Mouse (Mus musculus) myocyte (in vitro differentiated cells): Measurements from ENCODE around the gene Scp2. TPM values are rescaled to one million over a fixed set of nuclear protein-coding genes. Genes with fewer than 3 reads are reported as not detected.

Source experiments
- H3K27me3 ChIP-seq: one replicate; pipeline ENCODE4 v1.6.1; 2011; ENCODE audit not compliant: control insufficient read depth, insufficient read depth, insufficient read length
- H3K36me3 ChIP-seq: one replicate; pipeline ENCODE4 v1.6.1; 2011; ENCODE audit not compliant: control insufficient read depth, insufficient read depth
- H3K4me2 ChIP-seq: one replicate; pipeline ENCODE4 v1.6.1; 2011; ENCODE audit warnings: low read depth, control low read depth
- H3K4me3 ChIP-seq: one replicate; pipeline ENCODE4 v1.5.1; 2011; ENCODE audit warnings: mild to moderate bottlenecking, control low read depth, moderate library complexity
- H3K79me2 ChIP-seq: one replicate; pipeline ENCODE4 v1.6.1; 2011; ENCODE audit not compliant: control insufficient read depth, insufficient read depth
- H3ac ChIP-seq: one replicate; pipeline ENCODE4 v1.6.1; 2011; ENCODE audit not compliant: control insufficient read depth, insufficient read length
- CEBPB ChIP-seq: IDR thresholded peaks from 2 replicates; pipeline ENCODE4 v1.6.1; 2011; ENCODE audit warnings: mild to moderate bottlenecking, moderate library complexity; ENCODE audit not compliant: poor library complexity, insufficient read depth, severe bottlenecking
- E2F4 ChIP-seq: IDR thresholded peaks from one replicate; pipeline ENCODE4 v1.6.1; 2011; ENCODE audit warnings: mild to moderate bottlenecking, control low read depth, moderate library complexity; ENCODE audit not compliant: insufficient read depth
- MAX ChIP-seq: IDR thresholded peaks from one replicate; pipeline ENCODE4 v1.6.1; 2011; ENCODE audit warnings: low read depth, mild to moderate bottlenecking, control low read depth
- MYOD1 ChIP-seq, 3 experiments: IDR thresholded peaks; one replicate each; pipeline ENCODE4 v1.6.1; 2011; ENCODE audit warnings: control low read depth in 2 of 3, low read depth in 2 of 3, mild to moderate bottlenecking in 2 of 3, moderate library complexity in 1 of 3; ENCODE audit not compliant: insufficient read length in 2 of 3, control insufficient read depth in 1 of 3
- MYOG ChIP-seq, 3 experiments: IDR thresholded peaks; one replicate each; pipeline ENCODE4 v1.6.1; 2011; ENCODE audit warnings: control low read depth in 2 of 3, low read depth in 2 of 3, mild to moderate bottlenecking in 2 of 3; ENCODE audit not compliant: insufficient read length in 2 of 3, control insufficient read depth in 1 of 3, insufficient read depth in 1 of 3
- POLR2A ChIP-seq: IDR thresholded peaks from one replicate; pipeline ENCODE4 v1.6.1; 2011; ENCODE audit warnings: low read depth, mild to moderate bottlenecking, control low read depth, moderate library complexity; ENCODE audit not compliant: insufficient read length
- POLR2AphosphoS2 ChIP-seq: IDR thresholded peaks from one replicate; pipeline ENCODE4 v1.6.1; 2011; ENCODE audit warnings: low read depth, control low read depth; ENCODE audit not compliant: insufficient read length
- REST ChIP-seq: IDR thresholded peaks from one replicate; pipeline ENCODE4 v1.6.1; 2011; ENCODE audit warnings: mild to moderate bottlenecking, control low read depth, moderate library complexity; ENCODE audit not compliant: insufficient read depth, insufficient read length
- SRF ChIP-seq: IDR thresholded peaks from one replicate; pipeline ENCODE4 v1.6.1; 2011; ENCODE audit warnings: low read depth; ENCODE audit not compliant: control insufficient read depth, insufficient read length
- TCF12 ChIP-seq: IDR thresholded peaks from one replicate; pipeline ENCODE4 v1.6.1; 2011; ENCODE audit warnings: mild to moderate bottlenecking, control low read depth; ENCODE audit not compliant: poor library complexity, insufficient read depth, severe bottlenecking
- TCF3 ChIP-seq: IDR thresholded peaks from one replicate; pipeline ENCODE4 v1.6.1; 2011; ENCODE audit warnings: low read depth, control low read depth; ENCODE audit not compliant: insufficient read length
- USF1 ChIP-seq: IDR thresholded peaks from one replicate; pipeline ENCODE4 v1.6.1; 2011; ENCODE audit warnings: low read depth, mild to moderate bottlenecking, control low read depth, moderate library complexity
- polyA plus RNA-seq: library from polyadenylated mRNA; unstranded; fragments of >200 nt; fragmentation: generic; extraction: Trizol; gene quantifications from one replicate; pipeline ENCODE4 v1.2.1, GENCODE M21; 2012; ENCODE audit warnings: missing spikeins

Scp2 gene
- polyA plus RNA-seq, 1 experiment, result 79.8 TPM

- Histone ChIP-seq H3K36me3 (peaks cover 4% of the 10 kb centered on the region), H3ac (no peak overlapping the region), H3K27me3 (no peaks in the 10 kb centered on the region), H3K4me3 (no peak overlapping the region), H3K4me2 (no peak overlapping the region), H3K79me2 (peaks cover 6% of the 10 kb centered on the region)
- TF ChIP-seq TCF12, result no peak
- TF ChIP-seq POLR2A, result no peak
- no peak for TF ChIP-seq SRF
- no peak for TF ChIP-seq MAX
- no peak for TF ChIP-seq TCF3
- no peak for TF ChIP-seq USF1
- no peak for TF ChIP-seq CEBPB
- TF ChIP-seq REST, result no peak
- no peak for TF ChIP-seq E2F4
- TF ChIP-seq MYOG (IDR thresholded peaks at IDR 0.05; ENCODE audit: control insufficient read depth in 1 of 3, insufficient read depth in 1 of 3, insufficient read length in 2 of 3, low read depth in 2 of 3), result no peak
- TF ChIP-seq POLR2AphosphoS2, result no peak
- TF ChIP-seq MYOD1 (IDR thresholded peaks at IDR 0.05; ENCODE audit: control insufficient read depth in 1 of 3, insufficient read length in 2 of 3, low read depth in 2 of 3), result no peak
These were observed 79.5 kb downstream of the Scp2 start for GRCm38 (mm10) chr4:108065176-108065844.

- no peak overlapping the region for H3K4me2 ChIP-seq
- no peaks in the 10 kb centered on the region for H3K79me2 ChIP-seq
- TF ChIP-seq REST, result no peak
- no peak for TF ChIP-seq E2F4
- TF ChIP-seq CEBPB, result no peak
- TF ChIP-seq TCF3, result no peak
- TF ChIP-seq MYOG (IDR thresholded peaks at IDR 0.05; ENCODE audit: control insufficient read depth in 1 of 3, insufficient read depth in 1 of 3, insufficient read length in 2 of 3, low read depth in 2 of 3), result no peak
- no peak for TF ChIP-seq POLR2AphosphoS2
- no peak for TF ChIP-seq SRF
- TF ChIP-seq TCF12, result no peak
- no peak for TF ChIP-seq USF1
- TF ChIP-seq POLR2A, result no peak
- H3K27me3 ChIP-seq, result no peaks in the 10 kb centered on the region
- no peak overlapping the region for H3K4me3 ChIP-seq
- no peak overlapping the region for H3ac ChIP-seq
- H3K36me3 ChIP-seq, result peaks cover 8% of the 10 kb centered on the region
These were observed 81.2 kb downstream of the Scp2 start for GRCm38 (mm10) chr4:108063616-108064015.

GRCm38 (mm10) chr4:108062524-108062923 lies 82.3 kb downstream of the Scp2 start:
- TF ChIP-seq USF1 (no peak), SRF (no peak), REST (no peak), MYOD1 (IDR thresholded peaks at IDR 0.05; ENCODE audit: control insufficient read depth in 1 of 3, insufficient read length in 2 of 3, low read depth in 2 of 3) (no peak), MAX (no peak), E2F4 (no peak), POLR2A (no peak), POLR2AphosphoS2 (no peak), TCF3 (no peak), TCF12 (no peak), MYOG (IDR thresholded peaks at IDR 0.05; ENCODE audit: control insufficient read depth in 1 of 3, insufficient read depth in 1 of 3, insufficient read length in 2 of 3, low read depth in 2 of 3) (no peak), CEBPB (no peak)
- no peaks in the 10 kb centered on the region for H3K79me2 ChIP-seq
- H3K4me3 ChIP-seq, result no peak overlapping the region
- peaks cover 8% of the 10 kb centered on the region for H3K36me3 ChIP-seq
- no peaks in the 10 kb centered on the region for H3K27me3 ChIP-seq
- no peak overlapping the region for H3ac ChIP-seq
- no peak overlapping the region for H3K4me2 ChIP-seq

- no peak overlapping the region for H3ac ChIP-seq
- no peak overlapping the region for H3K4me2 ChIP-seq
- H3K4me3 ChIP-seq, result no peak overlapping the region
- TF ChIP-seq SRF (no peak), MAX (no peak), TCF3 (no peak), USF1 (no peak), MYOG (IDR thresholded peaks at IDR 0.05; ENCODE audit: control insufficient read depth in 1 of 3, insufficient read depth in 1 of 3, insufficient read length in 2 of 3, low read depth in 2 of 3) (no peak), POLR2AphosphoS2 (no peak), MYOD1 (IDR thresholded peaks at IDR 0.05; ENCODE audit: control insufficient read depth in 1 of 3, insufficient read length in 2 of 3, low read depth in 2 of 3) (no peak), TCF12 (no peak), E2F4 (no peak), CEBPB (no peak), REST (no peak), POLR2A (no peak)
- no peaks in the 10 kb centered on the region for H3K27me3 ChIP-seq
- peaks cover 8% of the 10 kb centered on the region for H3K36me3 ChIP-seq
- no peaks in the 10 kb centered on the region for H3K79me2 ChIP-seq
These were observed 84.0 kb downstream of the Scp2 start for GRCm38 (mm10) chr4:108060774-108061173.
